Mouse (Mus musculus) bone marrow macrophage, adult 2 months (primary cell): ENCODE data around the gene Cdk5r2.

Experiments used
- CTCF ChIP-seq: IDR thresholded peaks from 2 replicates; pipeline ENCODE4 v1.5.1; 2012; ENCODE audit warnings: low read depth, mild to moderate bottlenecking, low read length, moderate library complexity
- POLR2A ChIP-seq: IDR thresholded peaks from 2 replicates; pipeline ENCODE4 v1.6.1; 2012; ENCODE audit warnings: mild to moderate bottlenecking, low read depth, low read length, borderline replicate concordance

DNA sequence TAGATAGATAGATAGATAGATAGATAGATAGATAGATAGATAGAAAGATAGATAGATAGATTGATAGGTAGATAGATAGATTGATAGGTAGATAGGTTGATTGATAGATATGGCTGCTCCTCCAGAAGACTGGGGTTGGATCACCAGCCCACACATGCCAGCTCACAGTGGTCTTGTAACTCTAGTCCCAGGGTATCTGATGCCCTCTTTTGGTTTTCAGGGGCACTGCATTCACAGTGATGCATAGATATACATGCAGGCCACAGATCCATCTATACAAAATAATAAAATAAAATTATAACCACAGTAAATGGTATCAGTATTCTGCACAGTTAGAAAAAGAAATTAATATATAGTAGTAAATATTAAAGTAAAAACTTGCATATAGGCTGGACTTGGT lies 7.0 kb downstream of the Cdk5r2 start:
- no peak for TF ChIP-seq CTCF
- no peak for TF ChIP-seq POLR2A
